Mouse (Mus musculus) liver, embryonic 16.5 days (tissue): Measurements from ENCODE around the gene Vmn2r63. TPM values are rescaled to one million over a fixed set of nuclear protein-coding genes. Genes with fewer than 3 reads are reported as not detected.
"Not testable (repeated sequence)": the region's sequence is repeated elsewhere in the genome, so short reads cannot be mapped to it uniquely, and the experiment has no call there.

Experiments
- ATAC-seq: fragments of 200-750 bp; cut with Nextera tagmentation; 2 replicates; pipeline ENCODE4 v1.8.0; 2017; ENCODE audit warnings: low read depth, mild to moderate bottlenecking, moderate number of reproducible peaks, moderate library complexity
- H3K27ac ChIP-seq: fragments of 300-500 bp; sonication (generic); 2 replicates; pipeline ENCODE4 v1.5.1; 2014; ENCODE audit warnings: mild to moderate bottlenecking, low read length
- H3K27me3 ChIP-seq: fragments of 300-500 bp; sonication (generic); 2 replicates; pipeline ENCODE4 v1.6.1; 2014; ENCODE audit warnings: low read depth, low read length, mixed read lengths; ENCODE audit not compliant: control insufficient read depth, insufficient read depth
- H3K36me3 ChIP-seq: fragments of 300-500 bp; sonication (generic); 2 replicates; pipeline ENCODE4 v1.6.1; 2014; ENCODE audit warnings: mild to moderate bottlenecking; ENCODE audit not compliant: control insufficient read depth, insufficient read depth
- H3K4me1 ChIP-seq: fragments of 300-500 bp; sonication (generic); 2 replicates; pipeline ENCODE4 v1.6.1; 2014; ENCODE audit warnings: low read depth, low read length, mixed read lengths; ENCODE audit not compliant: control insufficient read depth
- H3K4me2 ChIP-seq: fragments of 300-500 bp; sonication (generic); 2 replicates; pipeline ENCODE4 v1.6.1; 2014; ENCODE audit warnings: low read depth, low read length, mixed read lengths
- H3K4me3 ChIP-seq: fragments of 300-500 bp; sonication (generic); 2 replicates; pipeline ENCODE4 v1.5.1; 2014; ENCODE audit warnings: low read depth, mild to moderate bottlenecking, low read length
- H3K9ac ChIP-seq: fragments of 300-500 bp; sonication (generic); 2 replicates; pipeline ENCODE4 v1.6.1; 2014; ENCODE audit warnings: low read depth, low read length
- H3K9me3 ChIP-seq: fragments of 300-500 bp; sonication (generic); replicated peaks from 2 replicates; pipeline ENCODE4 v1.6.1; 2016; ENCODE audit warnings: low read length; ENCODE audit not compliant: control insufficient read depth
- WGBS: fragments of 180-500 bp; shearing (Covaris S2); extraction: QIAGEN DNeasy Blood & Tissue Kit; methylation state at CpG from one replicate; pipeline ENCODE4 v1.1.7; 2014; ENCODE audit not compliant: insufficient replicate concordance; 5-methylcytosine and 5-hydroxymethylcytosine counted together
- microRNA-seq: library from miRNA; unstranded; fragments of <30 nt; microRNA quantifications from one replicate; pipeline ENCODE4, GENCODE M21; 2016
- polyA plus RNA-seq: library from polyadenylated mRNA; unstranded; fragments of >200 nt; fragmentation: Nextera tagmentation; extraction: Ambion mirVana; gene quantifications from 2 replicates; pipeline ENCODE4 v1.2.1, GENCODE M21; 2015

Vmn2r63 gene
- not detected in 2 replicates for polyA plus RNA-seq

DNA sequence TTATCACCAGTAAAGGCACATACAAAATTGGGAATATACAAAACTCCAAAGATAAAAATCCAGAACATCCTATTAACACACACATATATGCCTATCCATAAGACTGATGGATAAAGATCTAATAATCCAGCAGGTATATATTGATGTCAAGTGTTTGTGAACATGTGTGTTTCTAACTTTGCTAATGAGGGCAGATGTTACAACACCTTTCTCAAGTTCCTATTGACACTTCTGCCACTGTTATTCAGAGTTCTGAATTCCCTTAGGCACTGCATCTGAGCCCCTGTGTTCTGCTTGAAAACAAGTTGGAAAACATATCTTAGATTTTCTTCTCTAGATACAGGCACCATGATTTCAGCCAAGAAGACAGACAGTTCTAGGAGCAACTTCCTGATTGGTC is at the start of gene Vmn2r63:
TSS of gene Vmn2r63 (minus strand) at position 101 of the 400 bp plus-strand sequence.
- not testable (repeated sequence) for H3K9ac ChIP-seq, H3K27me3 ChIP-seq, H3K27ac ChIP-seq, H3K36me3 ChIP-seq, H3K4me1 ChIP-seq, ATAC-seq, H3K9me3 ChIP-seq, H3K4me2 ChIP-seq, H3K4me3 ChIP-seq

DNA sequence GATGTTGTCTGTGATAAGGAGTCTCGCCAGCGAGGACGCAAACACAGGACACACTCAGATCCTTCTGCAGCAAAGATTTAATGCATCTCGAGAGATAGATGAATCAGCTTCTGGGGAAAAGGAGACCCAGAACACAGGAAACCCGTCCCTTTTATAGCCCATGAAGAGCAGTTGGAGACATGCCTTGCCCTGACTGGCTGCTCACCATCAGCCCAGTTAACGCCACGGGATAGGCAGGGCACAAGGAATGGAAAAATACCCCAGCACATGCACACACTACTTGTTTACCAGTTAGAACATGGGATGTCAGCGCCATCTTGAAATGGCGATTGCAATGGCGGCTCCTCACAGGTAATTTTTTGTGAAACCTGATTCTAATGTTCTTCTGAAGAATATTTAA is 47.1 kb upstream of the Vmn2r63 start:
- H3K27me3 ChIP-seq, result no peaks in the 10 kb centered on the region
- H3K9ac ChIP-seq, result no peak overlapping the region
- no peak overlapping the region for H3K4me2 ChIP-seq
- no peak overlapping the region for H3K4me3 ChIP-seq
- H3K4me1 ChIP-seq, result no peaks in the 10 kb centered on the region
- no peak overlapping the region for H3K27ac ChIP-seq
- peaks cover 3% of the 10 kb centered on the region; the same call in 1 of the 2 replicates for H3K9me3 ChIP-seq
- no peak for ATAC-seq
- WGBS, result 65% methylated on average over 10 of the region's 10 CpGs
- no peaks in the 10 kb centered on the region for H3K36me3 ChIP-seq

DNA sequence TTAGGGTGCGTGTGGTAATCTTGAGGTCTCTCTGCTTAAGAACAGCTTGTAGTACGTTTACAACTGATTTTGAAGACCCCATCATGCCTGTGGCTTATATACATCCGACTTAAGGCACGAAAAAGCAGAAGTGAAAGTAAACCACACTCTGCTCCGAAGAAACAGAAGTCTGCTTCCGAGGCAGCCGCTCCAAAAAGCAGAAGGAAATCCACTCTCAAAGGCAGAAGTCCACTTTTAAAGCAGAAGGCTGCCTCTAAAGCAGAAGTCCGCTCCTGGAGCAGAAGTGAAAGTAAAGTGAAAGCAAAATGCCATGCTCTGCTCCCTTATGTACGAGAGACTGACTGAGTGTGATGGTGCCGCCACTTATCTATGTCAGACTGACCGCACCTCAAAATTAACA is 46.5 kb upstream of the Vmn2r63 start:
- Histone ChIP-seq H3K27me3 (no peaks in the 10 kb centered on the region), H3K4me3 (0 out of 2 replicates have a peak overlapping the region, but pooled peaks have one; percentile 8), H3K9ac (no peak overlapping the region), H3K4me1 (no peaks in the 10 kb centered on the region), H3K9me3 (peaks cover 3% of the 10 kb centered on the region; the same call in 1 of the 2 replicates), H3K4me2 (no peak overlapping the region), H3K36me3 (no peaks in the 10 kb centered on the region), H3K27ac (no peak overlapping the region)
- ATAC-seq, result no peak; the same call in 1 of the 2 replicates
- WGBS, result 31% methylated on average over 11 of the region's 11 CpGs

DNA sequence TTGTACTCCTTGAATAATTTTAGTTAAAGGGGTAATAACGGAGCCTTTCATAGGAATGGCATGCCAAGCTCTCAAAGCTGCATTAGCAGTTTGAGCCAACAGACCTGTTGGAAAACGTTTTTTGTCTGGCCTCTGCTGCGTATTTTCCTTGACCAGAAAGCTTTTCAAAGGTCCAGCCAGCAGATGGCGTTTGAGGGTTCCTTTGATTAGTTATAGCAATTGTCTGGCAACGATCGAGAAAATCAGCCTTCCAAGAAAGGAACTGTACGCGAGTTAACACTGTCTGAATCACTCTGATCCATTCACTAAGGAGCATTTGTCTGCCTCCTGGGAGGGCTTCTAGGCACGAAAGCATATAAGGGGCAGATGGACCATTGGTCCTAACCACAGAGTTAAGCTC is 31.6 kb upstream of the Vmn2r63 start:
- Histone ChIP-seq H3K4me2 (no peak overlapping the region), H3K27me3 (no peaks in the 10 kb centered on the region), H3K4me1 (no peaks in the 10 kb centered on the region), H3K4me3 (no peak overlapping the region), H3K36me3 (no peaks in the 10 kb centered on the region), H3K27ac (no peak overlapping the region), H3K9me3 (peaks cover 3% of the 10 kb centered on the region), H3K9ac (no peak overlapping the region)
- WGBS, result 58% methylated on average over 9 of the region's 9 CpGs
- ATAC-seq, result no peak

DNA sequence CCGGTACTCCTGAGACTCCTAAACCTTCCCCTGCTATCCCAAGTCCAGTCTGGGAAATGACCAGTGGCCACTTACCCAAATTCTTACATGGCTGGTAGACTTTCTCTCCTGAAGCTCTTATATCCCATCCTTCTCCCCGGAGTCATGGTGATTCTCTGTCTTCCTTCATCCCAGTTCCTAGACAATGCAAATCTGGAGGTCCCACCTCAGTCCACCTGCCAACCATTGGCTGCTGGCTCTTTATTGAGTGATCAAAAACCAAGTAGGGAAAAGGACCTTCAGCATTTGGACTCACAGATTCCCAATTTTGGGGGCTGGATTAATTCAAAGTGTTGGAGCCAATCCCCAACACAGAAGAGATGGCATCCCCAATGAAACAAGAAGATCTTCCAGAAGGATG is 35.6 kb downstream of the Vmn2r63 start:
- WGBS, result 61% methylated on average over 2 of the region's 2 CpGs
- H3K4me3 ChIP-seq, H3K27ac ChIP-seq, H3K9ac ChIP-seq, H3K4me1 ChIP-seq, H3K4me2 ChIP-seq, ATAC-seq, H3K27me3 ChIP-seq, H3K9me3 ChIP-seq, H3K36me3 ChIP-seq: not testable (repeated sequence)

DNA sequence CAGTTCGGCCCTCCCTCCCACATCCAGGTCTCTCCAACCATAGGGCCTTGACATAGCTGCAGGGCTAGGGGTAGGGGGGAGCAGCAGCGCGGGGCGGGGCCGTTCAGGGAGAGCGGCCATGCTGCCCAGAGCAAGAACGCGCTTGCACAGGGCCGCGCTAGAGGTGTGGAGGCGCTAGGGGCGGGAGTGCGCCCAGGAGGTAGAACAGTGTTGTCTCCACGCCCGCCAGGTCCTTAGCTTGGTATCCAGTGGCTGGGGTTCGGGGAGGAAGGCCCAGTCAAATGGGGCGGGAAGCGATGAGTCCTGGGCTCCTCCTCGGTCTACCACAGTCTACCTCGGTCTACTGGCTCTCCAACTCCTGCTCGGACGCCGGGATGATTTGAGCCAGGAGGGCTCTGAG is 55.5 kb downstream of the Vmn2r63 start:
- WGBS, result 30% methylated on average over 23 of the region's 23 CpGs
- no peaks in the 10 kb centered on the region for H3K9me3 ChIP-seq
- H3K27me3 ChIP-seq, result no peaks in the 10 kb centered on the region
- no peak overlapping the region for H3K9ac ChIP-seq
- H3K36me3 ChIP-seq, result no peaks in the 10 kb centered on the region
- H3K4me1 ChIP-seq, result no peaks in the 10 kb centered on the region
- no peak overlapping the region for H3K4me2 ChIP-seq
- H3K4me3 ChIP-seq, result no peak overlapping the region
- ATAC-seq, result no peak
- H3K27ac ChIP-seq, result no peak overlapping the region

DNA sequence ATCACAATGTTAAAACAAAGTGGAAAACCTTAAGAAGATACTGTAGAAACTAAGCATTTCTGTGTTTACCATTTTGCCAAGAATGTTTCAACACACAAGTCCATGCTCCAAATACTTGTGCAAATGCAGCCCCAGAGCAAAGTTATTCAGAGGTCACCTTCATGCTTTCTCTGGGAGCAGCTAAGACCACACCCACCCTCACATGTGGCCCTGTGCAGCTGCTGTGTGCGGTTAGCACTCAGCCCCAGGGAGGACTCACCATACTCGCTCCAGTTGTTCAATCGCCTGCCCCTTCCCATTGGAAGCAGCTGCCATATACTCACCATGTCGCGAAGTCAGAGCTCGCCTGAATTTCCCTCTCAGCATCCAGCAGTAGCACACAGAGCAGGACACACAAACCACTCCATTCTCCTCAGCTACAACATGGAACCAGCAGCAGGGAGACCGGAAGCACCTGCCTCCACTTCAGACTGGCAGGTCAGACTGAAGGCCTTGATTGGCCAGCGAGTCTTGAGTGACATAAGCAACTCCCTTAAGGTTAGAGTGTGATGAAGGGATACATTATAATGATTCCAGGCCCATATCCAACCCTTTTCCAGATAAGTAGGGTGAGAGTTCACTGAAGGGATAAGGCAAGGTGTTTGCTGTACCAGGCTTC is 66.7 kb downstream of the Vmn2r63 start, which contains the start of gene Gm2381:
TSS of gene Gm2381 (minus strand) at position 434 of the 658 bp plus-strand sequence.
- not testable (repeated sequence) for H3K4me3 ChIP-seq, H3K9ac ChIP-seq, H3K4me2 ChIP-seq, H3K27ac ChIP-seq, ATAC-seq, H3K9me3 ChIP-seq, H3K36me3 ChIP-seq, H3K27me3 ChIP-seq, H3K4me1 ChIP-seq
- 60% methylated on average over 8 of the region's 8 CpGs for WGBS

Small RNA genes lying within 50 kb of the gene (microRNA-seq; reads per million reads assigned to microRNA genes)
- gene Gm23256, result not detected

Other genes starting within 250 kb of the Vmn2r63 start
- 1.5 and 1.7 TPM in 2 replicates for gene Zfp975, start 241.1 kb downstream of the Vmn2r63 start, polyA plus RNA-seq
- gene Gm17067, start 206.8 kb downstream of the Vmn2r63 start, polyA plus RNA-seq, result not detected in 2 replicates
- gene Vmn2r62, start 140.3 kb downstream of the Vmn2r63 start, polyA plus RNA-seq, result not detected in 2 replicates
- not detected in 2 replicates for gene Gm2381, start 66.6 kb downstream of the Vmn2r63 start, polyA plus RNA-seq
- not detected in 2 replicates for gene Gm9268, start 84.9 kb upstream of the Vmn2r63 start, polyA plus RNA-seq
- not detected in 2 replicates for gene Zfp936, start 180.4 kb upstream of the Vmn2r63 start, polyA plus RNA-seq